Mouse (Mus musculus) frontal cortex, postnatal 25 days (tissue): Measurements from ENCODE around the gene Rasa1.

ENCODE experiments used
- DNase-seq, 2 experiments: peaks; one replicate each; pipeline ENCODE4 v3.0.0; 2022; ENCODE audit warnings: low spot score in 2 of 2

Gene Rasa1

GRCm38 (mm10) chr13:85288843-85289713 lies at the start of gene Rasa1:
Rasa1 (minus strand) TSS chr13:85289130.
- DNase-seq, result peak; percentile 82 to 86

- DNase-seq, result no peak
Observed at GRCm38 (mm10) chr13:85311547-85311946, 22.6 kb upstream of the Rasa1 start.

GRCm38 (mm10) chr13:85310968-85311367 lies 22.0 kb upstream of the Rasa1 start:
- DNase-seq, result no peak

GRCm38 (mm10) chr13:85310483-85310882 lies 21.6 kb upstream of the Rasa1 start:
- DNase-seq, result no peak

- no peak for DNase-seq
Observed at GRCm38 (mm10) chr13:85306039-85306438, 17.1 kb upstream of the Rasa1 start.

GRCm38 (mm10) chr13:85290651-85291050 lies 1.7 kb upstream of the Rasa1 start:
- DNase-seq, result no peak

GRCm38 (mm10) chr13:85288574-85288842 lies 422 bp downstream of the Rasa1 start:
- DNase-seq, result peak in 1 of 2 experiments; percentile 15

- peak in 1 of 2 experiments; percentile 20 for DNase-seq
Observed at GRCm38 (mm10) chr13:85287876-85288573, 905 bp downstream of the Rasa1 start.

- DNase-seq, result no peak
Observed at GRCm38 (mm10) chr13:85282626-85283025, 6.3 kb downstream of the Rasa1 start.

GRCm38 (mm10) chr13:85278951-85279350 lies 10.0 kb downstream of the Rasa1 start:
- no peak for DNase-seq

GRCm38 (mm10) chr13:85274572-85274971 lies 14.4 kb downstream of the Rasa1 start:
- no peak for DNase-seq

GRCm38 (mm10) chr13:85273788-85274187 lies 15.1 kb downstream of the Rasa1 start:
- DNase-seq, result no peak

GRCm38 (mm10) chr13:85238760-85239159 lies 50.2 kb downstream of the Rasa1 start:
- no peak for DNase-seq

GRCm38 (mm10) chr13:85218656-85219055 lies 70.3 kb downstream of the Rasa1 start:
- DNase-seq, result no peak

GRCm38 (mm10) chr13:85210353-85210752 lies 78.6 kb downstream of the Rasa1 start:
- no peak for DNase-seq

- DNase-seq, result no peak
Observed at GRCm38 (mm10) chr13:85208656-85209055, 80.3 kb downstream of the Rasa1 start.

- DNase-seq, result no peak
Observed at GRCm38 (mm10) chr13:85207493-85207892, 81.4 kb downstream of the Rasa1 start.

- DNase-seq, result no peak
Observed at GRCm38 (mm10) chr13:85191253-85191652, 97.7 kb downstream of the Rasa1 start.

- DNase-seq, result no peak
Observed at GRCm38 (mm10) chr13:85189644-85190121, 99.2 kb downstream of the Rasa1 start.

GRCm38 (mm10) chr13:85188903-85189643 lies 99.9 kb downstream of the Rasa1 start, which contains the start of gene Ccnh:
Ccnh (plus strand) TSS chr13:85189408.
- DNase-seq, result peak; percentile 83 to 89
